Mouse (Mus musculus) megakaryocyte, embryonic 14.5 days (primary cell): ENCODE data around the gene Mast4. TPM values are rescaled to one million over a fixed set of nuclear protein-coding genes. Genes with fewer than 3 reads are reported as not detected.

Experiments used
- H3K27me3 ChIP-seq: replicated peaks from 2 replicates; pipeline ENCODE3; 2012; ENCODE audit warnings: inconsistent platforms
- H3K36me3 ChIP-seq: replicated peaks from 2 replicates; pipeline ENCODE3; 2012; ENCODE audit warnings: low read length, inconsistent platforms, mixed read lengths
- H3K4me1 ChIP-seq: 2 replicates; pipeline ENCODE4 v1.6.1; 2012; ENCODE audit warnings: inconsistent platforms
- H3K4me3 ChIP-seq: replicated peaks from 2 replicates; pipeline ENCODE3; 2012; ENCODE audit warnings: moderate library complexity, mild to moderate bottlenecking, inconsistent platforms
- H3K9me3 ChIP-seq: 2 replicates; pipeline ENCODE4 v1.6.1; 2012; ENCODE audit warnings: inconsistent platforms
- FLI1 ChIP-seq: IDR thresholded peaks from 2 replicates; pipeline ENCODE4 v1.6.1; 2012; ENCODE audit warnings: low read length, inconsistent platforms, mixed read lengths
- GATA1 ChIP-seq: IDR thresholded peaks from 3 replicates; pipeline ENCODE4 v1.6.1; 2012; ENCODE audit warnings: mixed read lengths, low read length, inconsistent platforms, borderline replicate concordance
- polyA plus RNA-seq: library from polyadenylated mRNA; stranded (reverse); fragments of >175 nt; gene quantifications from 2 replicates; pipeline ENCODE4 v1.2.3, GENCODE M21; 2012; ENCODE audit warnings: low replicate concordance; ENCODE audit not compliant: insufficient read depth

Gene Mast4
- polyA plus RNA-seq, 1 experiment = 3.5 TPM

GRCm38 (mm10) chr13:103173545-103174182 is 160.6 kb downstream of the Mast4 start:
- no peaks in the 10 kb centered on the region for H3K9me3 ChIP-seq
- H3K4me1 ChIP-seq = no peaks in the 10 kb centered on the region
- peaks cover 4% of the 10 kb centered on the region for H3K27me3 ChIP-seq
- no peak for TF ChIP-seq FLI1
- no peak for TF ChIP-seq GATA1
- no peak overlapping the region for H3K4me3 ChIP-seq
- no peaks in the 10 kb centered on the region for H3K36me3 ChIP-seq

GRCm38 (mm10) chr13:103151944-103152343 is 182.4 kb downstream of the Mast4 start:
- no peaks in the 10 kb centered on the region for H3K4me1 ChIP-seq
- H3K36me3 ChIP-seq = no peaks in the 10 kb centered on the region
- no peak overlapping the region for H3K4me3 ChIP-seq
- TF ChIP-seq GATA1 (no peak), FLI1 (no peak)
- no peaks in the 10 kb centered on the region for H3K9me3 ChIP-seq
- no peaks in the 10 kb centered on the region for H3K27me3 ChIP-seq

- Histone ChIP-seq H3K36me3 (no peaks in the 10 kb centered on the region), H3K9me3 (no peaks in the 10 kb centered on the region), H3K27me3 (no peaks in the 10 kb centered on the region), H3K4me3 (no peak overlapping the region), H3K4me1 (no peaks in the 10 kb centered on the region)
- no peak for TF ChIP-seq GATA1
- no peak for TF ChIP-seq FLI1
These were observed 183.1 kb downstream of the Mast4 start for GRCm38 (mm10) chr13:103151171-103151570.

GRCm38 (mm10) chr13:103150671-103151070 is 183.6 kb downstream of the Mast4 start:
- Histone ChIP-seq H3K4me1 (no peaks in the 10 kb centered on the region), H3K36me3 (no peaks in the 10 kb centered on the region), H3K9me3 (no peaks in the 10 kb centered on the region), H3K4me3 (no peak overlapping the region), H3K27me3 (no peaks in the 10 kb centered on the region)
- TF ChIP-seq FLI1 (no peak), GATA1 (no peak)

GRCm38 (mm10) chr13:103149415-103149814 is 184.9 kb downstream of the Mast4 start:
- Histone ChIP-seq H3K4me3 (no peak overlapping the region), H3K27me3 (no peaks in the 10 kb centered on the region), H3K9me3 (no peaks in the 10 kb centered on the region), H3K36me3 (no peaks in the 10 kb centered on the region), H3K4me1 (no peaks in the 10 kb centered on the region)
- TF ChIP-seq GATA1 = no peak

GRCm38 (mm10) chr13:103144343-103144742 is 190.0 kb downstream of the Mast4 start:
- TF ChIP-seq GATA1 (no peak), FLI1 (no peak)

GRCm38 (mm10) chr13:103141304-103141703 is 193.0 kb downstream of the Mast4 start:
- H3K36me3 ChIP-seq = no peaks in the 10 kb centered on the region
- H3K4me3 ChIP-seq = no peak overlapping the region
- TF ChIP-seq GATA1 (no peak), FLI1 (no peak)
- H3K4me1 ChIP-seq = no peaks in the 10 kb centered on the region
- H3K9me3 ChIP-seq = peaks cover 13% of the 10 kb centered on the region
- H3K27me3 ChIP-seq = no peaks in the 10 kb centered on the region

More at GRCm38 (mm10) chr13:103144343-103144742, 190.0 kb downstream of the Mast4 start:
- no peaks in the 10 kb centered on the region for H3K4me1 ChIP-seq
- no peaks in the 10 kb centered on the region for H3K36me3 ChIP-seq
- no peak overlapping the region for H3K4me3 ChIP-seq
- no peaks in the 10 kb centered on the region for H3K27me3 ChIP-seq
- H3K9me3 ChIP-seq = no peaks in the 10 kb centered on the region

- TF ChIP-seq GATA1 (no peak), FLI1 (no peak)
- Histone ChIP-seq H3K9me3 (peaks cover 22% of the 10 kb centered on the region), H3K4me1 (no peaks in the 10 kb centered on the region), H3K4me3 (no peak overlapping the region), H3K27me3 (no peaks in the 10 kb centered on the region), H3K36me3 (no peaks in the 10 kb centered on the region)
These were observed 194.2 kb downstream of the Mast4 start for GRCm38 (mm10) chr13:103140051-103140450.

GRCm38 (mm10) chr13:103138298-103138697 is 196.0 kb downstream of the Mast4 start:
- H3K4me3 ChIP-seq = no peak overlapping the region
- H3K9me3 ChIP-seq = peaks cover 23% of the 10 kb centered on the region
- H3K27me3 ChIP-seq = no peaks in the 10 kb centered on the region
- no peaks in the 10 kb centered on the region for H3K4me1 ChIP-seq
- no peaks in the 10 kb centered on the region for H3K36me3 ChIP-seq
- TF ChIP-seq FLI1 (no peak), GATA1 (no peak)

- Histone ChIP-seq H3K9me3 (peaks cover 23% of the 10 kb centered on the region), H3K27me3 (no peaks in the 10 kb centered on the region), H3K4me3 (no peak overlapping the region), H3K36me3 (no peaks in the 10 kb centered on the region), H3K4me1 (no peaks in the 10 kb centered on the region)
- no peak for TF ChIP-seq FLI1
- no peak for TF ChIP-seq GATA1
These were observed 198.9 kb downstream of the Mast4 start for GRCm38 (mm10) chr13:103135224-103135883.
